Mouse (Mus musculus) midbrain, embryonic 15.5 days (tissue): ENCODE data around the gene Brdt. TPM values are rescaled to one million over a fixed set of nuclear protein-coding genes. Genes with fewer than 3 reads are reported as not detected.

Source experiments
- polyA plus RNA-seq: library from polyadenylated mRNA; unstranded; fragments of >200 nt; fragmentation: Nextera tagmentation; extraction: Ambion mirVana; gene quantifications from 2 replicates; pipeline ENCODE4 v1.2.1, GENCODE M21; 2015

Brdt gene
- polyA plus RNA-seq, 1 experiment from 2014 or later: 2.3 TPM

Other genes starting within 250 kb of the Brdt start
- gene Tgfbr3, start 41.5 kb upstream of the Brdt start, polyA plus RNA-seq: 6.5 TPM in 2 replicates
- 1.6 and 2.2 TPM in 2 replicates for gene Ephx4, start 71.6 kb downstream of the Brdt start, polyA plus RNA-seq
- gene Lpcat2b, start 100.4 kb downstream of the Brdt start, polyA plus RNA-seq: not detected in 2 replicates
- 22.4 and 22.5 TPM in 2 replicates for gene Btbd8, start 106.8 kb downstream of the Brdt start, polyA plus RNA-seq
- gene Gm42669, start 176.5 kb downstream of the Brdt start, polyA plus RNA-seq: 0.41 and 0.81 TPM in 2 replicates
- gene 1700028K03Rik, start 203.6 kb downstream of the Brdt start, polyA plus RNA-seq: 0.39 and 0.72 TPM in 2 replicates